Mouse (Mus musculus): ENCODE measurements around the gene Rabgap1l. TPM values are rescaled to one million over a fixed set of nuclear protein-coding genes. Genes with fewer than 3 reads are reported as not detected.

Gene Rabgap1l
- polyA plus RNA-seq, 1 experiment from 2014 or later: 93.4 TPM

DNA sequence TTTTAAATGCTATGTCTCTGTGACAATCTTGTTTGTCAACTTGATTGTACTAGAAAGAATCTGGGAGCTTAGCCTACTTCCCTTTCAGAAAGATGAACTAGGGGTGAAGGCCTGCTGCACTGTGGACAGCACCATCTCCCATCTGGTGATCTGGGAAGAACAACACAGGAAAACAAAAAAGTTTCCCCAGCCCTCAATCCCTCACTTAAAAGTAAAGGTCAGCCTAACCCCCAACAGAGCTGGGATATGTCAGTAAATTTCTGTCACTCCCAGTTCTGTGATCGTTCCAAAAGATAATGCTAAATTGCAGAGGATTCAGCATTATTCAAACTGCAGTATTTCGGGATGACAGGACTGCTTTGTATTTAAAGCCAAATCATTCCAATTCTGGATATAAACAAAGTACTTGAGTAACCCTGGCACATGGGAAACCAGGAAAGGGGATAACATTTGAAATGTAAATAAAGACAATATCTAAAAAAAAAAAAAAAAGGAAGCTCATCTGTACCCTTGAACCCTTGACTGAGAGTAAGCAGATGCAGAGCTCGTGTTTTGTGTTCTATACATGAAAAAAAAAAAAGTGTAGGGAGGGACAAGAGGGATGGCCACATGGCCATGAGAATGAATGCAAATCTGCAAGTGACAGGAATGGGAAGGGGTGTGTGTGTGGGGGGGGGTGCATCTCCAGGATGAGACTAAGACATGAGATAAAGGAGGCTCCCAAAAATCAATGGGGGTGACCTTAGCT, 511.5 kb downstream of the Rabgap1l start:
- 60% methylated on average over 3 of the region's 3 CpGs for WGBS
- H3K4me3 ChIP-seq (ENCODE audit: low read length): no peak overlapping the region
- no peak overlapping the region for H3K27ac ChIP-seq (ENCODE audit: low read length)
- no peaks in the 10 kb centered on the region for H3K36me3 ChIP-seq (ENCODE audit: control insufficient read depth, insufficient read depth)
- no peak overlapping the region for H3K4me2 ChIP-seq (ENCODE audit: low read depth, low read length)
- H3K9me3 ChIP-seq (replicated peaks; ENCODE audit: control insufficient read depth, low read length): no peaks in the 10 kb centered on the region
- H3K9ac ChIP-seq (ENCODE audit: low read length): no peak overlapping the region
- no peaks in the 10 kb centered on the region for H3K27me3 ChIP-seq (ENCODE audit: control insufficient read depth, insufficient read depth, low read length)
- no peak for ATAC-seq (replicated peaks; ENCODE audit: extremely low read depth, insufficient read depth, low FRiP score)
- no peaks in the 10 kb centered on the region for H3K4me1 ChIP-seq (ENCODE audit: control insufficient read depth, insufficient read depth, low read length)

DNA sequence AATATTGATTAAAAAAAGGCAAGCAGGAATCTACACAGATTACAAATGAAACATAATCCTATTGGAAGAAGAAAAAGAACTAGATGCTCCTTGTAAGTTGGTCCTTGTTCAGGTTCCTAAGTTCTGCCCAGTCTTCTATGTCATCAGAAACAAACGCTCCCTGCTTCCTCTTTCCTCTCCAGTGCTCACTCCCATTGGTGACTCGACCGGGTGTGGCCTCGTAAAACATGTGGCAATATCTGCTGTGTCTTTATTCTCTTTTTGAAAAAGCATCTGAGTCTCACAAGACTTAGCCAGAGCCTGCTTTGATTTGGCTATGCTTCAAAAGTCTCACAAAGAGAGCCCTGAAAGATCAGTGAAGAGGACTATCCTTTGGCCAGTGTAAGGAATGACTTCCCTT, 512.4 kb downstream of the Rabgap1l start:
- Histone ChIP-seq H3K9me3 (replicated peaks; ENCODE audit: control insufficient read depth, low read length) (no peaks in the 10 kb centered on the region), H3K27ac (ENCODE audit: low read length) (no peak overlapping the region)
- no peak for ATAC-seq (replicated peaks; ENCODE audit: extremely low read depth, insufficient read depth, low FRiP score)

DNA sequence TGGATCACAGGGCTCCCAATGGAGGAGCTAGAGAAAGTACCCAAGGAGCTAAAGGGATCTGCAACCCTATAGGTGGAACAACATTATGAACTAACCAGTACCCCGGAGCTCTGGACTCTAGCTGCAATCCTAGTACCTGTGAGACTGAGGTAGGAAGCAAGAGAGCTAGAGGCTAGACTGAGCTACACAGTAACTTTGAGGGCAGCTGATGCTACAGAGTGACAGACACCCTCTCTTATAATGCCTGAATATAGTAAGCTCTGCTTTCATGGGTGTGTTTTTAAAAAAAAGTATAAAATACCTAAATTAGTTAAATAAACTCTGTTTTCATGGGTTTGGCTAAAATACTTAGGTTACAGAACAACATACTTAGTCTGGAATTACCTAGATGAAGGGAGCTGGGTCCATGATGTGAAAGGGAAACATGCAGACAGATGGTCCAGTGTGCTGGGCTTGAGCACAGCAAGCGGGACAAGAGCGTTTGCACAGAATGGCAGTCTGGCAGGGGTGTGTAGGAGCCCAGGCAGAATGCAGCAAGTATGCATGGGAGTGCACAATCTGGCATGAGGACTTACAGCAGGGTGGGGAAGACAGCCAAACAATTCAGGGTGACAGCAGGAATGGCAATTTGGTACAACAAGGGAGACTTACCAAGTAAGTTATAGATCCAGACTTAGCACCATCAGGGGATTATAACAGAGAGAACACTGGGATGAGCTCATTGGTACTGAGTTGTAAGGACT, 514.9 kb downstream of the Rabgap1l start:
- Histone ChIP-seq H3K36me3 (ENCODE audit: control insufficient read depth, insufficient read depth) (no peaks in the 10 kb centered on the region), H3K4me2 (ENCODE audit: low read depth, low read length) (no peak overlapping the region), H3K9ac (ENCODE audit: low read length) (no peak overlapping the region), H3K4me1 (ENCODE audit: control insufficient read depth, insufficient read depth, low read length) (0 out of 2 replicates have a peak, but pooled peaks cover 2% of the 10 kb centered on the region), H3K9me3 (replicated peaks; ENCODE audit: control insufficient read depth, low read length) (no peaks in the 10 kb centered on the region), H3K27me3 (ENCODE audit: control insufficient read depth, insufficient read depth, low read length) (no peaks in the 10 kb centered on the region), H3K27ac (ENCODE audit: low read length) (no peak overlapping the region), H3K4me3 (ENCODE audit: low read length) (no peak overlapping the region)
- no peak for ATAC-seq (replicated peaks; ENCODE audit: extremely low read depth, insufficient read depth, low FRiP score)
- WGBS: 76% methylated on average over 3 of the region's 3 CpGs

More for the DNA sequence above, 512.4 kb downstream of the Rabgap1l start:
- H3K4me2 ChIP-seq (ENCODE audit: low read depth, low read length): no peak overlapping the region
- H3K4me1 ChIP-seq (ENCODE audit: control insufficient read depth, insufficient read depth, low read length): no peaks in the 10 kb centered on the region
- no peaks in the 10 kb centered on the region for H3K27me3 ChIP-seq (ENCODE audit: control insufficient read depth, insufficient read depth, low read length)
- no peak overlapping the region for H3K4me3 ChIP-seq (ENCODE audit: low read length)
- H3K36me3 ChIP-seq (ENCODE audit: control insufficient read depth, insufficient read depth): no peaks in the 10 kb centered on the region
- WGBS: 73% methylated on average over 4 of the region's 4 CpGs
- H3K9ac ChIP-seq (ENCODE audit: low read length): no peak overlapping the region

DNA sequence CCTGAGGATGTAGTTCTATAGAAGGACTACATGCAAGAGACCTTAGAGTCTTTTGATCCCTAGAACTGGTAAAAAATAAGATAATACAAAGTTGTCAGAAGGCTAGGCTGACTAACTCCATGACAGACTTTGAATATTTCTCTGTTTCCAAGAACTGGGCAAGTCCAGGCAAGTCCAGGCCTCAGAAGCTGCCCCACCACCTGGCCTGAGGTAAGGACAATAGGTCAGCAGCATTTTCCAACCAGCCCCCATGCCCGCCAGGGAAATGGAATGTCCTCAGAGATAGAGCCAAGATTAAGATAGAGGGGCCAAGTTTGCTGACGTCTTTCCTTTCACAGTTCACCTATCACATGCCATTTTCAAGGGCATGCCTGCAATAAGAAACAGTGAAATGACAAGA, 517.8 kb downstream of the Rabgap1l start:
- Histone ChIP-seq H3K9me3 (replicated peaks; ENCODE audit: control insufficient read depth, low read length) (no peaks in the 10 kb centered on the region), H3K9ac (ENCODE audit: low read length) (no peak overlapping the region), H3K4me3 (ENCODE audit: low read length) (no peak overlapping the region), H3K4me2 (ENCODE audit: low read depth, low read length) (no peak overlapping the region), H3K27ac (ENCODE audit: low read length) (no peak overlapping the region), H3K4me1 (ENCODE audit: control insufficient read depth, insufficient read depth, low read length) (peaks cover 10% of the 10 kb centered on the region), H3K36me3 (ENCODE audit: control insufficient read depth, insufficient read depth) (no peaks in the 10 kb centered on the region), H3K27me3 (ENCODE audit: control insufficient read depth, insufficient read depth, low read length) (no peaks in the 10 kb centered on the region)
- ATAC-seq (replicated peaks; ENCODE audit: extremely low read depth, insufficient read depth, low FRiP score): no peak
- 30% methylated on average over 2 of the region's 2 CpGs for WGBS

DNA sequence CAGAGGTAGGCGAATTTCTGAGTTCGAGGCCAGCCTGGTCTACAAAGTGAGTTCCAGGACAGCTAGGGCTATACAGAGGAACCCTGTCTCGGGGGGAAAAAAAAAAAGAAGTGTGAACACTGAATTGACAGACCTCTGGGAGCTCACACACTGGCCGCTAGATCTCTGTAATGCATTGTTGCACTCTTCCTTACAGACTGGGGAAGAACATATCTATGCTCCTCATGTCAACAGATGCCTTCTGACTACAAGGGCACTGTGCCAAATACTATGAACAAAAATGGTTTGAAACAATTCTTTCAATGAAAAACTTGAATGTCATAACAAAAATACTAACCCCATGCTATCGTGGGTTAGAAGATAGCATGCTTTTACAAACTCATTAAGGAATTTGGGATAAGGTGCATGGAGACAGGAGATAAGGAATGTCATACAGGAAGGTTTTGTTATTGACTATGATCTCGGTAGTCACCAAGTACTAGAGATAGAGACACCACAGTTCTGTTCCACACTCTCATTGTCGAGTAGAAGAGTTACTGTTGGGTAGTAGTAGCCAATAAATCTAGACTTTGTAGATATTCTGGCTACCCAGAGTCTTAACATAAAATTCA, 519.8 kb downstream of the Rabgap1l start:
- H3K4me1 ChIP-seq (ENCODE audit: control insufficient read depth, insufficient read depth, low read length): peaks cover 10% of the 10 kb centered on the region
- no peaks in the 10 kb centered on the region for H3K27me3 ChIP-seq (ENCODE audit: control insufficient read depth, insufficient read depth, low read length)
- ATAC-seq (replicated peaks; ENCODE audit: extremely low read depth, insufficient read depth, low FRiP score): no peak
- no peaks in the 10 kb centered on the region for H3K9me3 ChIP-seq (replicated peaks; ENCODE audit: control insufficient read depth, low read length)
- 60% methylated on average over 7 of the region's 7 CpGs for WGBS
- no peak overlapping the region for H3K4me3 ChIP-seq (ENCODE audit: low read length)
- no peaks in the 10 kb centered on the region for H3K36me3 ChIP-seq (ENCODE audit: control insufficient read depth, insufficient read depth)
- H3K4me2 ChIP-seq (ENCODE audit: low read depth, low read length): no peak overlapping the region
- no peak overlapping the region for H3K9ac ChIP-seq (ENCODE audit: low read length)
- no peak overlapping the region for H3K27ac ChIP-seq (ENCODE audit: low read length)

DNA sequence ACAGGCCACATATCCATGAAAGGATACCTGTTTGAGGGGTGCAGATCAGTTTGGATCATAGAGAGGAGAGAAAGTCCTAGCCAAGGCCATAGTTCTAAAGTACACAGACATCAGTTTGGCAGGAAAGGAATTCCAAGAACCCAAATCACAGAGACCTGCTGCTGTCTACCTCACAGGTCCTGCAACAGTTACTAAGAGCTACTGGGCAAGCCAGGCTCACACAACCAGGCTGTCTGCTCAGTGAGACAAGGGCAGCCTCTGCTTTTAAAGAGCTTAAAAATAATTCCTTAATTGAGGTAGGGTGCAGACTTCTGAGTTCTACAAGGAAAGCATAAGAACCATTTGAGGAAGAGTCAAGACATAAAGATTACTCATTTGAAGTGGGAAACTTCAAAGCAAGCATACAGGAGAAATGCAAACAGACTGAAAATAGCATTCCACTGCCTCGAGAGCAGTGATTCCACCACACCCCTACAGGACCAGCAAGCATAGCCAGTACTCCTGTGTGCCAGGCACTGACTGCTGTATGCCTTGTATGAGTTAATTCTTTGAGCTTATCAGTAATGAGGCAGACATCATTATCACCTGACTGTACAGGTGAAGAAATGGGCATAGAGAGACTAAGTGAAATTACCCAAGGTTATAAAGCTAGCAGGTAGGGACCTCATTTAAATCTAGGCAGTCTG, 521.6 kb downstream of the Rabgap1l start:
- no peaks in the 10 kb centered on the region for H3K27me3 ChIP-seq (ENCODE audit: control insufficient read depth, insufficient read depth, low read length)
- no peak overlapping the region for H3K4me2 ChIP-seq (ENCODE audit: low read depth, low read length)
- H3K4me1 ChIP-seq (ENCODE audit: control insufficient read depth, insufficient read depth, low read length): peaks cover 10% of the 10 kb centered on the region
- peak overlapping the region; percentile 23; the same call in 1 of the 2 replicates for H3K27ac ChIP-seq (ENCODE audit: low read length)
- H3K9me3 ChIP-seq (replicated peaks; ENCODE audit: control insufficient read depth, low read length): no peaks in the 10 kb centered on the region
- WGBS: 29% methylated on average over 1 of the region's 1 CpGs
- no peaks in the 10 kb centered on the region for H3K36me3 ChIP-seq (ENCODE audit: control insufficient read depth, insufficient read depth)
- H3K9ac ChIP-seq (ENCODE audit: low read length): no peak overlapping the region
- no peak for ATAC-seq (replicated peaks; ENCODE audit: extremely low read depth, insufficient read depth, low FRiP score)
- no peak overlapping the region for H3K4me3 ChIP-seq (ENCODE audit: low read length)

DNA sequence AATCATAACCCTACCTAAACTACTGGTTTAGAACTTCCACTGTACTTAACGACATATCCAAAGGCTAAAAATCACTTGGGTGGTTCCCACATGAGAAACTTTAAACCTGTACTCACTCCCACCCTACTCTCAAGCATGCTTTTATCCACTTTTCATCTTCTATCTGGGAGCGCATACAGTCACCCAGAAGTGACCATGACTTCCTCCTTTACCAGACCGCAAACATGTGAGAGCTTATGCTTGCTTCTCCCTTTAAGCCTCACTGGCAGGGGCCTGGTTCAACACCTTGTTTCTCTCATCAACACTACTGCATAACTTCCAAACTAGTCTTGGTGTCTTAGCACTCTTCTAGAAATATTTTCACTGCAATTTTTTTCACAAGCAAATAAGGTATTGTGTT, 524.7 kb downstream of the Rabgap1l start:
- Histone ChIP-seq H3K27ac (ENCODE audit: low read length) (no peak overlapping the region), H3K9ac (ENCODE audit: low read length) (no peak overlapping the region), H3K27me3 (ENCODE audit: control insufficient read depth, insufficient read depth, low read length) (no peaks in the 10 kb centered on the region), H3K4me3 (ENCODE audit: low read length) (no peak overlapping the region), H3K9me3 (replicated peaks; ENCODE audit: control insufficient read depth, low read length) (no peaks in the 10 kb centered on the region), H3K4me1 (ENCODE audit: control insufficient read depth, insufficient read depth, low read length) (peaks cover 8% of the 10 kb centered on the region), H3K36me3 (ENCODE audit: control insufficient read depth, insufficient read depth) (no peaks in the 10 kb centered on the region), H3K4me2 (ENCODE audit: low read depth, low read length) (no peak overlapping the region)
- WGBS: 88% methylated on average over 3 of the region's 3 CpGs
- no peak for ATAC-seq (replicated peaks; ENCODE audit: extremely low read depth, insufficient read depth, low FRiP score)

DNA sequence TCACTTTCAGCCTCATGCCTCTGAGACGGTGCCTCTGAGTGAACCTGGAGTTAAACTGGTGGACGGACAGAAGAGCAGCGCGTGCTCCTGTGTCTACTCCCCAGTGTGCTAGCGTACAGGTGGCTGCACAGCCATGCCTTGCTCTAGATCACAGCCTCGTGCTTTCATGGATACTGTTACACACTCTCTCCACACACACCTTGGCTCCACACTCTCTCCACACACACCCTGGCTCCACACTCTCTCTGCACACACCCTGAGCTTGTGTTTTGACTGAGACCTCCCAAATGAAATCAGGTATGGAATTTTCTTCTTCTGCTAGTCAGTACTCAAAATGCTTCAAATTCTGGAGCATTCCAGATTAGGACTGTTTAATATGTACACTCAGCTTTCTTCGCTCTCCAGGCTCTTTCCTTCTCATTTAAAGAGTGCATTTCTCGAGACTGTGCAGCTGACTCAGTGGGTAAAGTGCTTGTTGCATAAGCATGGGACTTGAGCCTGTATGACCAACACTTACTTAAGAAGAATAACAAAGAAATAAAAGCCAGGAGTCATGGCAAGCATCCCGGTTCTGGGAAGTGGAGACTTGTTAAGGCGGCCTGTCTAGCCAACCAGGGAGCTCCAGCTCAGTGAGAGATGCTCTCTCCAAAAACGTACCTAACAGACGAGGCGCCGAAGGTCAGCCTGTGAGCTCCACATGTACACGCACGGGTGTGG, 529.2 kb downstream of the Rabgap1l start:
- Histone ChIP-seq H3K27ac (ENCODE audit: low read length) (no peak overlapping the region), H3K9me3 (replicated peaks; ENCODE audit: control insufficient read depth, low read length) (no peaks in the 10 kb centered on the region), H3K36me3 (ENCODE audit: control insufficient read depth, insufficient read depth) (no peaks in the 10 kb centered on the region), H3K27me3 (ENCODE audit: control insufficient read depth, insufficient read depth, low read length) (no peaks in the 10 kb centered on the region), H3K9ac (ENCODE audit: low read length) (no peak overlapping the region), H3K4me2 (ENCODE audit: low read depth, low read length) (no peak overlapping the region), H3K4me3 (ENCODE audit: low read length) (no peak overlapping the region), H3K4me1 (ENCODE audit: control insufficient read depth, insufficient read depth, low read length) (no peaks in the 10 kb centered on the region)
- ATAC-seq (replicated peaks; ENCODE audit: extremely low read depth, insufficient read depth, low FRiP score): no peak
- 76% methylated on average over 16 of the region's 16 CpGs for WGBS

All from heart, embryonic 16.5 days (tissue).